Mouse (Mus musculus) c-Kit-negative CD71-positive TER-119-positive erythroid progenitor cells, embryonic 14.5 days (primary cell): ENCODE measurements around the gene Gpam.
"Not testable (repeated sequence)": the region's sequence is repeated elsewhere in the genome, so short reads cannot be mapped to it uniquely, and the experiment has no call there.

Source experiments
- DNase-seq: peaks from one replicate; pipeline ENCODE4 v3.0.0-alpha.2; 2013; ENCODE audit warnings: low read depth, low spot score

Gpam gene

DNA sequence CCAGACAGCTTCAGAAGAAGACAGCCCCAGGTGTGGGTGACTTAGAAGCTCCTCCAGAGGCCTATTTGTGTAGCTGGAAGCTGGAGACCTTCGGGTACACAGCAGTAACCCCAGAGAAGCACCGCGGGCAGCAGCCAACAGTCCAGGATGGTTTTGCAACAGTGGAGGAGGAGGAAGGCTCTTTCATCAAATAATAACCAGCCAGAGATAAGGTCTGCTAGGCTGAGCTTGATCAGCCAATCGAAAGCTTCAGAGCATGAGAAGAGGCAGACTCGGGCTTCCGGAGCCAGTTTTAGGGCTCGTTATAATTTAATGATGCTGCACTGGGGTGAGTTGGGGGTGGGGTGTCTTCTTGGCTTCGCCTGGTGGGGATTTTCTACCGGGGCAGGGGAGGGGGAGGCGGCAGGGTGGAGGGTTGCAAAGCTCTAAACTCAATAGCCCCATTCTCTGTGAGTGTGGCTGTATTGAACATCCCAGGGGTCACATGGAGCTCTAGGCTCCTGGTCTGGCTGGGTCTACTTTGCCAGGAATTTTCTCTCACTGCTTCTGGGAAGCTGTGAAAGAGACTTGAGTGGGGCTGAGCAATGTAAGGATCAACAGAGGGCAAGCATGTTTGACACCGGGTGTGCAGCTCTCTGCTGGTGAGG lies at the start of gene Gpam:
Gene Gpam (minus strand): TSS at position 167 of the 647 bp plus-strand sequence.
- no peak for DNase-seq

DNA sequence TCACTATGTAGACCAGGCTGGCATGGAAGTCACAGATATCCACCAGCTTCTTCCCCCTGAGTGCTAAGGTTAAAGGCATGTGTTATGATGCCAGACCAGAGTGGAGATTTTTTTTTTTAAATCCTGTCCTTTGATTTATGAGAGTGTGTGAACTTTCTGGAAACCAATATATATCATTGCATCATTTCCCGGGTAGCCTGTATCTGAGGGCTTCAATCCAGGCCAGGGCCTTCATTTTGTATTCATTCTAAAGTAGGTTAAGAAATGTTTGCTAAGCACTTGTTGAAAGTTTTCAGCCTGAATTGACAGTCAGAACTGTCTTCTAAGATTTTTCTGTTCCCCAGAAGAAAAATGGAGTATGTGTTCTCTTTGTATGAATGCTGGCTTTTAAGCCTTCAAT lies 44.5 kb upstream of the Gpam start:
- DNase-seq, result no peak

DNA sequence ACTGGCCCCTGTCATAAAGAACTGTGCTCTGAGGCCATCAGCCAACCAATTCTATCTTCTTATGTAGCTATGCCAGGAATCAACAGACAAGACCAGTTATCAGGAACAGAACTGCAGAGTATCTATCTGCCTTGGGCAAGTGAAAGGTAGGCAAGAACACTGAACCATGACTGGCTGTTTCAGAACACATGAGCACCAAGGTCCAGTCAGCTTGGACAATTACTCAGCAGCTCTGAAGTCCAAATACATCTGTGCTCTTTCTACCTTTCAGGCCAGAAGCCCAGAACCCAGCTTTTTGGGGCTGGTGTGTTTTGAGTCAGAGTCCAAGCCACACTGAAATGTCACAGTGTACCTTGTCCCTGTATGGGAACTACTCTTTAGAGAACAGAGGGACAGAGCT lies 43.4 kb upstream of the Gpam start:
- DNase-seq, result no peak

DNA sequence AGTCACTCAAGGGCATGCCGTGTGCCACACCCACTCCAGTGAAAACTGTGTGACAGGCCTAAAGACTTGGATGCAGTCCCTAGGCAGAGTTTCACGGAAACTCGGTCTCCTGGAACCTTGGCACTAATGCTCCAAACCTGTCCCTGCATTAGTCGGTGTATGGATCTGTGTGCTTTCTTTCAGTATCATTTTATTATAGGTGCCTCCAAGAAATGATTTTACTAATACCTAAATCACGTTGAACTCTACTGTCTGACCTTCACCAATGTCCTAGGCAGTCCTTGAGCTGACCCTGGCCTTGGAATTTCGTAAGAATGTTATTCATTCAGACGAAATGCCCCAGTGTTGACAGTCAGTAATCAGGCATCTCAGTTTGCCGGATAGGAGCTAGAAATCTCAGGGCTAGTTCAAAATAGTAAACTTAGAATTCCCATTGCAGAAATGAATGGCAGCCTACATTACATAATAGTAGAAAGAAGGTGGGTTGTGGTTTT lies 42.2 kb upstream of the Gpam start:
- DNase-seq, result not testable (repeated sequence)

DNA sequence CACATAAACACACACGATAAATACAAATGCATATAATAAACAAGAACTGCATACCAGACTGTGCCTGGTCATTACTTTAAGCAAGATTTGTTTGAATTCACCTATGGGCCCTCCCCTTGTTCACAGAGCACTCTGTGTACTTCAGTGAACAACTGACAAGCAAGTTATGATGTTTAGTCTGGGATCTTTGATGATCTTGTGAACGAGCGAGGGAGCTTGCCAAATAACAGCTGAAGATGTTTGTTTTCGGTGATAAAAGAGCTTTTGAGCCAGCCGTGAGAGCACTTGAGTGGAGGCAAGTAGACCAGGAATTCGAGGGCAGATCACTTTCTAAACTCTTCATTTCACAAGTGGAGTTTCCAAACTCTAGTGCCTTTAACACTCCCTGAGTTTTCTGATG lies 41.3 kb upstream of the Gpam start:
- DNase-seq, result no peak

DNA sequence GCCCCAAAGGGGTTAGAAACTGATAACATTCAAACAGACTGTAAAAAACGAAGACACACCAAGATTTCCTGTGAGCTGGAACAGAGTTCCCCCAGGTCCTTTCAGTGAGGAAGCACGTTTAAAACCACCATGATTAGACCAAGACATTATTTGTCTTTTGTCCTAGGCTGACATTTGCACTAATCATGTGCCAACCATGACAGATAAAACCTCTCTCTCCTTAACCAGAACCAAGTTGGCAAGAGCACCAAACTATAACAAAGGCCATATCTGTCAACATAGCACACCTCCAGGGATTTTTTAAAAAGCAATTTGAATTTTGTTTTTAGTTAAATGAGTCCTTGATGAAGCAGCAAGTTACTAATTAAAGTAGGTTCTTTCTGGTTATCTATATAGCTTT lies 40.7 kb upstream of the Gpam start:
- no peak for DNase-seq

DNA sequence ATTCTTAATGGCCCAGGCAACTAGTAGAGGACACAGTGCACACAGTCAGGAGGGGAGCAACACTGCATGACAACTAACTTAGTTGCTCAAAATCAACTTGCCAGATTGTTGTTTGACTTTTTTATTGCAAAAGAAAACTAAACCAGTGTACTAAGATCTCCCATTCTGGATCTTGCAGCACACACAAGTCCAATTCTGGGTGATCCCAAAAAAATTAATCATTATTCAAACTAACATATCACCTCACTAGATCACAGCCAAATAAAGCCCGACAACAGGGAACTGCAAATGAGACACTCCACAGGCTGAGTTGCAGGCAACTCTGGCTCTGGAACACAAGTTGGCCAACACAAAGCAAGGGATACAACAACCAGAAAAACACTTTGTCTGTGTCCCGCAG lies 39.7 kb upstream of the Gpam start:
- no peak for DNase-seq

DNA sequence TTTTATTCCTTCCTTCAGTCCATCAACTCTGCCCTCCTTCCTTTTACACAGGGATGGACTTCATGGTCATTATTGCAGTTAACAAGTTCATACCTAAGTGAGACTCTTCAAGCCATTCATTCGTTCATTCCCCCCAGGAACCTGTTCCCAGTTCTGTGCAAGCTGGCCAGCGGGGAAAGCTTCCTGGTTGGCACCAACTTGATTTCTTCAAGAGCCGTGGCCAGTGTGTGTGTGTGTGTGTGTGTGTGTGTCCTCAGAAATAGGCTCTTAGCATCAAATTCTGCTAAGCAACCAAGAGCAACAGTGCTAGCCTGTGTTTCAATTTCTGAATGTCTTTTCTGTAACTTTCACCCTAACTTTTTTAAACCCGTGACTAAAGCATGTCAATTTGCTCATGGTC lies 38.9 kb upstream of the Gpam start:
- no peak for DNase-seq

DNA sequence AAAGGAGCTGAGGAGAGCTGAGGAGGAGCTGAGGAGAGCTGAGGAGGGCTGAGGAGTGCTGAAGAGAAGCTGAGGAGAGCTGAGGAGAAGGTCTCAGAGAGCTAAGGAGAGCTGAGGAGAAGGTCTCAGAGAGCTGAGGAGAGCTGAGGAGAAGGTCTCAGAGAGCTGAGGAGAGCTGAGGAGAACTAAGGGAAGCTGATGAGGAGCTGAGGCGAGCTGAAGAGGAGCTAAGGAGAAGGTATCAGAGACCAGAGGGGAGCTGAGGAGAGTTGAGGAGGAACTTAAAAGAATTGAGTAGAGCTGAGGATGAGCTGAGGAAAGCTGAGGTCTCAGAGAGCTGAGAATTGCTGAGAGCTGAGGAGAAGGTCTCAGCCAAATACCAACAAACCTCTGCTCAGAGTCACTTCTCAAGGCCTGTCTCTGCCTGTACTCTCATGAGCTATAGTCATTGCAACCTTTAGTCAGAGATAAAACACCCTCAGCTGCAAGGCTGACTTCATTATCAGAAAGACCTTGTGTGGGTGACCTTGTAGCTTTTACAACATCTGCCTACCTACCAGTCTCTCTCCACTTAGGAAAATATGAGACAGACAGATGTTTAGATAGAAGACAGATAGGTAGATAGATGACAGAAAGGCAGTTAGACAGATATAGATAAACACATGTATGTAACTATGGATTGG lies 38.3 kb upstream of the Gpam start:
- no peak for DNase-seq

DNA sequence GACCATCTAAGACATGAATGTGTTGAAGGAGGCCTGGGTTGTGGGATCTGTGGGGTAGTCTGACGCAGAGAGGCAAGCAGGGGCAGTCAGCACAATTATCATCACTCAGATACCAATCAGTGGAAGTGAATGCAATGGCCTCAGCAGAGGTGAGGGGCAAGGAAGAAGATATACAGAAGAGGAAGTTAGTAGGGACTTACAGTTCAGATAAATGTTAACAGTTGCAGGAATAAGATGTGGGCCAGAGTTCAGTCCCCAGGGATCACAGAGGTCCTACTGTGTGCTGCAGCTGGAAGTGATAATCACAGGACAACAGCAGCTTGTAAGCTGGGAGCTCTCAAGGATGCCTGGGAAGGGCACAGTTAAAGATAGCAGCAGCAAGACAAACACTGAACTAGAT lies 37.1 kb upstream of the Gpam start:
- DNase-seq, result no peak

DNA sequence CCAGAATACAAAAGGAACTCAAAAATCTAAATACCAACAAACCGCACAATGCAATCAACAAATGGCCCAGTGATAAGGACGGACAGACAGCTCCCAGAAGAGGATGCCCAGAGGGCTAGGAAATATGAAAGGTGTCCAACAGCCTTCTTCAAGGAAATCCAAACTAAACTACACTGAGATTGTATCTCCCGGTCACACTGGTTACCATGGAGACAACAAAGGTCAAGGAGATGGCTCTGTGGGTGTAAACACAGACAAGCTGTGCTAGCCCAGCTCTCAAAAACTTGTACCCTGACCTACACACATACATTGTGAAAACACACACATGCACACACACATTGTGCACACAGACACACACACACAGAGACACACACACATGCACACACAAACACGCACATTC lies 35.2 kb upstream of the Gpam start:
- no peak for DNase-seq

DNA sequence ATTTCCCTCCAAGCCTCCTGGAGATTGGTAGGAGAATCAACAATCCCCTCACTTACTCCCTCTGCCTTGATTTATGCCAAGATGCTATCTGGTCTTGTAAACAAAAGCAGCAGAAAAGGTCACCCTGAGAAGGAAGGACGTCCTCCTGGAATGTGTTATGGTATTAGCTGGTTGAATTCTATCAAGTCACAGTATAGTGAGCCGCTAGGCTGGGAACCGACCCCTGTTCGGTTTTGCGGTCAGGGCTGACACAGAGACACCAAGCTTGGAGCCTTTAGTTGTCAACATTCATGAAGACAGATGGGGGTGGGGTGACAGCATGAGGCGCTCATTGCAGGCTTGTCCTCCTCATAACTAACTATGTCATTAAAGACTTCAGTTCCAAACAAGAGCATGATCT lies 32.8 kb upstream of the Gpam start:
- DNase-seq, result no peak

DNA sequence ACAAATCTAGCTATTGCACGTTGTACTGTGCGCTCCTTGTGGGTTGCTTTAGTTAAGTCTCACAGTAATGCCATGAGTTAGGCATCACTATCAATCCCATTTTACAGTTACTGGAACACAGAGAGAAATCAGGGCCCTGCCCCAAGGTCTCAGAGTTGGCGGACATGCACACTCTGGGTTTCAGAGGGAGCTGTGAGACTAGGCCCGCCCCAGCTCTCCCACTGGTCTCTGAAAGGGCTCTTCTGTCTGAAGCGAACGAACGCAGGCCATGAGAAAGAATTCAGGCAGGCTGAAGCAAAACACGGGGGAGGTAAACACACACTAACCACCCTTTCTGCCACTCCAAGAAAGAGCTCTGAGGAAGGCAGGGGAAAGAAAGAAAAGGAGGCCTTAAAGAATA lies 31.6 kb upstream of the Gpam start:
- DNase-seq, result no peak

DNA sequence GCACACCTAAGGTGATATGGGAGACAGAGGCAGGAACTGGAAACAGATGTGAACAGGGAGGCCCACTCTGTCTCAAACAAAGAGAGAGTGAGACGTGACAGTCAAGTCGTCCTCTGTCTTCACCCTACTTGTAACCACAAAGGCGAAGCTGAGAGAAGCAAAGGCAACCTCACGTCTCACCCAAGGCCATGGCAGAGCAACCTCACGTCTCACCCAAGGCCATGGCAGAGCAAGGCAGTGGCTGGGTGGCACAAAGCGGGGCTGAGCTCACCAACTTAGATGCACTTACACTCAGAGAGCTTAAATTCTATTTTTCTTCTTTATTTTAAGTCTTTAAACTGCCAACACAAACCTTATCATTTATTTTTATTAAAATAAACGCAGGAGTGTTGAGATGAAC lies 30.0 kb upstream of the Gpam start:
- no peak for DNase-seq

DNA sequence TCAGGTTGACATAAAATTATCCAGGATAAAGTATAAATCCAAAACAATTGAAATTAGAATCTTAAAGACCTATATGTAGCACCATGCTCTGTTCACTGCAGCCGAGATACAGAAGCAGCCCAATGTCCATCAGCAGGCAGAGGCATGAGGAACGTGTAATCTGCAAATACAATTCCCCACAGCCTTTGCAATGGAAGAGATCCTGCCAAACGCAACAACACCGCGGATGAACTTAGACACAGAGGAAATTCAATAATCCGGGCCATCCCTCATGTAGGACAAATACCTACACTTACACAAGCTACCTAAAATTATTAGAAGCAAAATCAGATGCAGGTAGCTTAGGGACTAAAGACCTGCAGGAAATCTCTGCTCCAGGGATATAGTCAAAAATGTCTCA lies 25.9 kb upstream of the Gpam start:
- no peak for DNase-seq

DNA sequence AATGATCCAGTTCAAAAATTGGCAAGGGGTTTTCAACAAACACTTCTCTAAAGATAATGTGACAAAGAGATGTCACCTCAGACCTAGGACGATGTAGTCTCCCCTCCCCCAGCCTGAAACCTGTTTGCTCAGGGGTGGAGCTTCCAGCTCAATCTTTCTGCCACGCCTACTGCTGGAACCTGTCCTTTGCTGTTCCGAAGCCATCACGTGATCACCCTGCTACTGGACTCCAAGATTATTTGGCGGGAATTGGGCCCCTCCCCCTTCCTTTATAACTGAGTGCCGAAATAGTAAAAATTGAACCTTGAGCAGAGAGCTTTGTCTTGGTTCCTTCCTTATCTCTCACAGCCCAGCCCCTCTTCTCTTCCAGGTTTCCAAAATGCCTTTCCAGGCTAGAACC lies 25.2 kb upstream of the Gpam start:
- DNase-seq, result not testable (repeated sequence)

DNA sequence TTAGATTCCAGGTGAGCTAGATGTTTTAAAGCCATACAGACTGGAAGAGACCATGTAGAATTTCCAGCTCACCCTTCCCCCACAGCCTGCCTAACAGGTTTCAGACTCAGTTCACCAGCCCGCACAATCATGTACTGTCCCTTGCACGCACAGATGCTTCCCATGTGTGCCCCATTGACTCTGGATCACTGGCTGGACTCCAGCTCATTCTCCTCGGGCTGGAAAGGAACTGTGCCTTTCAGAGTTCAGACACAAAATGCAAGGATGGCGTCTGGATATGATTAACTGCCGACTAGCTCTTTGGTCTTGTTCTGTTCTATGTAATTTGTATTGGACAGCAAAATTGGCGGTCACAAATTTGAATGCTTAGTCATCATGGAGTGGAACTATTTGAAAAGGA lies 22.6 kb upstream of the Gpam start:
- no peak for DNase-seq

DNA sequence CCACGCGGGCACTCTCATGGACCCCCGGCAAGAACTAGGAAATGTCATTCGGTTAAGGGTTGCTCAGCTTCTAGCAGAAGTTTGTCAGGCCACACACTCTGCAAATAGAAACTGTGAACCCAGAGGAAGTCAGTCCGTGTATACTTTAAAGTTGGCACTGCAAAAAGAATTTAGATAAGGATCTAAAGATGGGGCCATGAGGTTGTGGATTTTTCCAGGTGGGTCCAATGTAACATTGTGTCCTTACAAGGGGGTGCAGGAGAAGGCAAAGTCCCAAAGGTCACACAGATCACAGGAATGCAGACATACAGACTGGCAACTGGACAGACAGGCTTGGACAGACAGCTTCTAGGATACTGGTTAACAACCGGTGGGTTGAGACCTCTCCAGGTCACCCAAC lies 21.1 kb upstream of the Gpam start:
- no peak for DNase-seq

DNA sequence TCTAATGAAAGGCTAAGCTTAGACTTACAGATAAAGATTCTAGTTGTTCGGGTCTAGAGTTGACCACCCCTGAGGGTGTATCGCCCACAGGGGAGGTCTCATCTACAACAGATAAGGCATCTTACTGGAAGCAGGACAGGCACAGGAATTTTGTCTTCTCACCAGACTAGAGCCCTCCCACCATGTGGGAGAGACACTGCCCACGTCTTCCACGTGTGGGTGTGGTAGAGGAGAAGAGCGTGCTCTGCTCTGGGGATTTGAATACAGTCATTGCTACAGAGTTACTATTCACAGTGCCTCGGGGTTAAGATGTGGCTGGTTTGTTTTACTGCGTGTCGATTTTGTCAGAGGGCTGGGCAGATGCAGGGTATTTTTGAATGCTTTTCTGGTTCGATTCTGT lies 20.5 kb upstream of the Gpam start:
- DNase-seq, result no peak

DNA sequence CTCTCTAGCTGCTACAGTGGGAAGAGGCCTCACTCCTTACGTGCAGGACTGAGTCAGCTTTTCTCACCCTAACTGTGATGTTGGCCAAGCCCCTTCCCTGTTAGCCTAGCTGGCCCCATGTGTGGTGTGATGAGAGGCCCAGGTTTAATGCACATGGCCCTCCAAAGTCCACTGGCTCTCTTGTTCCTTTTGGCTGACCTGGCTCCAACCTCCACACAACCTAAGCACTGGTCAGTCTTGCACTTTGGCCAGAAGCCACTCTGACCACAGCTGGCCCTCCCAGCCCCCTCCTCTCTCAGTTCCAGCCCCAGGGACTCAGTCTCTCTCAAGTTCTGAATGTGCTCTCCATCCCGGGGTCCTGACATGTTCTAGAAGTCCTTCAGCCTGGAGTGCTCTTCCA lies 18.1 kb upstream of the Gpam start:
- no peak for DNase-seq

DNA sequence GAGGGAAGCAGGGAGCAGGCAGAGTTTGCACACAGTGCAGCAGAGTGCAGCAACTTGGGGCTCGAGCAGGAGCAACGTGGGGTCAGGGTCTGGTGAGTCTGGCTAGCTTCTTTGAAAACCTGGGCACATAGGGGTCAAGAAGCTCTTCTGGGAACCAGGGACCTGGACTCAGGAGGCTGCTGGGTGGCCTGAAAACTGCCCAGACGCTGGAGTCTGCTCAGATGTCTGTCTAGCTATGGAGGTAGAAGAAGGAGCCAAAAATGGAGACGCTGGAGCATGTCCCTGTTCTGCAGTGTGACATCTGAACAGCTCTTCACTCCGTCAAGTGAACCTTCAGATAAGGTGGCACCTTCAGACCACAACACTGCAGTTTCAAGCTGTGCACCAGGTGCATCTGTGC lies 17.7 kb upstream of the Gpam start:
- DNase-seq, result no peak

DNA sequence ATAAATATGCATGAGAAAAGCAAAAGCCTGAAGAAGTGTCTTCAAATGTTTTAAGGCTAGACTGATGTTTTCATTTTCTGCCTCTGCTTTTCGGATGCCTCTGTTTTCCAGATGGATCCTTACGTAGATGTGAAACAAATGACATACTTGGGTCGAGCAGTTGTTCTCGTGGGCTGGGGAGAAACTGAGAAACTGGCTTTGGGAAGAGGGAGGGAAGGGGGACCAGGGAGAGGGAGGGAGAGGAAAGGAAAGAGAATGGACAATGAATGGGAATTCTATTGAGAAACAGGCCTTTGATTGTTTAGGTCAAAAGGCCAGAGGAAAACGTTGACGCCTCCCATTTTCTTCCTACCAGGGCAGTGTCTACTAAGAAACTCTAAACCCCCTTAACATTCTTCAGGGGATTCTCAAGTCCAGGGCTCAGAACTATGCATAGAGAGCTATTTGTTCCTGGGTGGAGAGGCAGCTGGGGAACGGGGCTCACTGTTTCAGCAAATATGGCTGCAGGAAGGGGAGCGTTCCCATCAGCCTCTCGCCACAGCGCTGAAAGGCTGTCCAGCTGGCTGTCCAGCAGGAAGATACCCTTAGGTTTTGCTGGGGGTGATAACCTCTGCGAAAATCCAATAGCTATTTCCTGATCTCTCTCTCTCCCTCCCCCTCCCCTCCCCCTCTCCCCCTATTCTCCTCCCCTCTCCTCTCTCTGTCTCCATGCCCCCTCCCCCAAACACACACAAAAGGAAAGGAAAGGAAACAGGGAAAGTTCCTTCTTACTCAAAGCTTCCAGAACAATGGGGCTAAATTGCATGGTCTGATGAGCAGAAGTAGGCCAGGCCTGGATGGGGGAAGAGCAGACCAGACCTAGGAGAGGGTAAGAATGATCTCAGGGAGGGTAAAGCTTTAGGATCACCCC lies 16.6 kb upstream of the Gpam start:
- no peak for DNase-seq

DNA sequence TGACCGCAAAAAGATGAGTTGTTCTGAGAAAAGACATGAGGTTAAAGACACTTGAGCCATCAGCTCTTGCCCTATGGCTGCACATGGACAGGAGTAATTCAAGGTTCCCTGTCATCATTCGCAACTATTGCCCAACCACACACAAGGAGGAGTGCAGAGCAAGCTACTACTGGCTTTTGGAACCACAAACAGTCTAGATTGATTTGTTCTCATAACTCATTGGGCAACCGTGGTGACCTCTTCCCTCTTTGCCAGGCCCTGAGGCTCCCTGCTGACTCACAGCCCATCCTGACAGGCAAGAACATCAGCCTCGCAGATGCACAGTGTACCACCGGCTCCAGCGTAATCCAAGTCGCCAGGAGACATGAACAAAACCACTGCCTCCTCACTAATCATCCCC lies 12.3 kb upstream of the Gpam start:
- DNase-seq, result no peak
